Mouse (Mus musculus) layer of hippocampus, adult 11-12 months (tissue): Measurements from ENCODE around the gene Zfp652.

Source experiments
- DNase-seq: peaks from one replicate; pipeline ENCODE4 v3.0.0; 2022; ENCODE audit warnings: low spot score

Zfp652 gene

GRCm38 (mm10) chr11:95768244-95768643 is 55.8 kb downstream of the Zfp652 start:
- no peak for DNase-seq

- DNase-seq = no peak
Measured at GRCm38 (mm10) chr11:95769208-95769607, 56.7 kb downstream of the Zfp652 start.

DNA sequence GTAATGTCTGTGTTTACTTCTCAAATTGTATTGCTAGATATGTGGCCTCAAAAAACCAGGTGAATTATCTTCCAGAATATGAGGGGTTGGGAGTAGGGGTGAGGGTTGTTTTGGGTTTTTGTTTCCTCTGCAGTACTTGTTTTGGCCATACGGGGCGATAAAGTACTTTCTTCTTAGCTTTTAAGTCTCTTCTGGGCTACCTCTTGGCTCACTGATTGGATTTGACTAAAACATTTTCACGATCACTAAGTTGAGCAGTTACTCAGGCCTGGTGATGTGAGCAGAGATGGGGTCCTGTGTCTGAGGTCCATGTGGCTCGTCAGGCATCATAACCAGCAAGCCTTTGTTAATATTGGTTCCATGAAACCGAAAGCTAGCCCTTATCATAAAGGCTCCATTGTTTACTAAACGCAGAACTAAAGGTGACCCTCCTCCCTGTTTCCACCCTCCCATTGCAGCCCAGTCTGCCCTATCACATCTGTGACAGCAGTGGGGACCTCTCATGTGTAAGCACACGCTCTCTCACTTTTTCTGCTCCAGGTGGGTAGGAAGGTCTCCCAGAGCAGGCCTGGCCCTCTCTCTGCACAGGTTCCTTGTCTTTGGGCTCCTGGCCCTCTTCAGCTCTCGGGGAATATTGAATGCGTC is 58.4 kb downstream of the Zfp652 start:
- DNase-seq = no peak

DNA sequence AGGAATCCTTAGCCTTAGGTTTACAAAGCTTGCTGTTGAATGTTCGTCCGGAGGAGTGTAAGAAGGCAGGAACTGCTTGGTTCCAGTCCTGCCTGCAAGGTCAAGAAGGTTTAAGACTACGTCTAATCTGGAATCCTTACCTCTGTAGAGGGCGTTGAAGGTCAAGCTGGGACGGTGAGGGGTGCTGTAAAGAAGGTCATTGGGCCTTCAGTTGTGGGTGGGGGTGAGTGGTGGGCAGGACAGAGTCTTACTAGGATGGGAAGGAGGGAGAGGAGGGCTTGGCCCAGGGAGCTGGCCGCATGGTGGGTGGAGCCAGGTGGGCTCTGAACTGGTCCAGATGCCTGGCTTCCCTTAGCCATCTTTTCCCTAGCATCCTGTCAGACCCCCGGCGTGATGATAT is 59.2 kb downstream of the Zfp652 start:
- DNase-seq = no peak

GRCm38 (mm10) chr11:95773264-95773663 is 60.8 kb downstream of the Zfp652 start:
- DNase-seq = no peak

GRCm38 (mm10) chr11:95777323-95778297 is 65.1 kb downstream of the Zfp652 start:
- no peak for DNase-seq

GRCm38 (mm10) chr11:95778831-95779251 is 66.4 kb downstream of the Zfp652 start:
- DNase-seq = peak; percentile 17

DNA sequence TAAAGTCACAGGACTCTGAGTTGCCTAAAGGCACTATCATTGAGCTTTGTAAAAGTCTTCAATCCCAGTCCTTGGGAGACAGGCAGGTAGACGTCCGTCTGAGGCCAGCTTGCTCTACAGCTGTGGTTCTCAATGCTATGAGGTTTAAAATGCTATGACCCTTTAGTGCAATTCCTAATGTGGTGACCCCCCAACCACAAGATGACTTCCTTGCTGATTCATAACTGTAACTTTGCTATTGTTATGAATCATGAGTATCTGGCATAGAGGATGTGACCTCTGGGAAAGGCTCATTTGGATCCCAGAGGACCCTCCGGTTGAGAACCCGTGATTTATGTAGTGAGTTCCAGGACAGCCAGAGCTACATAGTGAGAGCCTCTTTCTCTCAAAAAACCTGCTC is 66.9 kb downstream of the Zfp652 start:
- DNase-seq = no peak

GRCm38 (mm10) chr11:95780480-95780879 is 68.0 kb downstream of the Zfp652 start:
- no peak for DNase-seq

- DNase-seq = no peak
Measured at GRCm38 (mm10) chr11:95781557-95781956, 69.1 kb downstream of the Zfp652 start.

DNA sequence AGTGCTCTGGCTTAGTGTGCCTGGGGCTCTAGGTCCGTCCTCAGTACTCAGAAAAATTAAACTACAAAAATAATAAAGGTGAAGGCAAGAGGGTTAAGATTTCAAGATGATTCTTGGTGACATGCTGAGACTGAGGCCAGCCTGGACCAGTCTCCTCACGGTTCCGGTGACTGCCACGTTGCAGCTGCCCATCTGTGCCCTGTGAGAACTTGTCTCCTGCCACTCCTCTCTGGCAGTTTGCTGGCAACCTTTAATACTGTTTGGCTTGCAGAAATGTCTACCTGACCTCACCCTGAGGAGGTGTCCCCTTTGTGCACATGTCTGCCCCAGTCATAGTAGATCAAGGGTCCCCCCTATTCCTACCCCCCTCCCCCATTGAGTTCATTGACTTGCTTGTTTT is 71.0 kb downstream of the Zfp652 start:
- no peak for DNase-seq

DNA sequence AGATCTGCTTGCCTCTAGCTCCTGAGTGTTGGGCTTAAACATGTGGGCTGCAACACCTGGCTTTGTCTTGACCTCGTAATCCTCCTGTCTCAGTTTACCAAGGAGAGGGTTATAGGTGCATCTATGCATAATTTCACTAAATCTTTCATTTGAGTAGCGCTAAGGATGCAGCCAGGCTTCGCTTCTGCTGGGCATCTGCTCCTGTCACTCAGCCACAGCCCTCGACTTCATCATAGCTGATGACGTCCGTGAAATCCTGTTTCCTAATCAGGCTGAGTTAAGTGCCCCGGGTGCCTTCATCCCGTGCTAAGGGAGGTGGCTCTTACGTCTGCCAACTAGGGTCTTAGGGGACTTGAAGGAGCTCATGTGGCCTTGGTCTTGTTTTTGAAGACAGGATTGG is 71.5 kb downstream of the Zfp652 start:
- no peak for DNase-seq

- DNase-seq = no peak
Measured at GRCm38 (mm10) chr11:95785675-95786074, 73.2 kb downstream of the Zfp652 start.

- DNase-seq = no peak
Measured at GRCm38 (mm10) chr11:95786511-95786910, 74.0 kb downstream of the Zfp652 start.

- DNase-seq = no peak
Measured at GRCm38 (mm10) chr11:95789451-95789891, 77.0 kb downstream of the Zfp652 start.

DNA sequence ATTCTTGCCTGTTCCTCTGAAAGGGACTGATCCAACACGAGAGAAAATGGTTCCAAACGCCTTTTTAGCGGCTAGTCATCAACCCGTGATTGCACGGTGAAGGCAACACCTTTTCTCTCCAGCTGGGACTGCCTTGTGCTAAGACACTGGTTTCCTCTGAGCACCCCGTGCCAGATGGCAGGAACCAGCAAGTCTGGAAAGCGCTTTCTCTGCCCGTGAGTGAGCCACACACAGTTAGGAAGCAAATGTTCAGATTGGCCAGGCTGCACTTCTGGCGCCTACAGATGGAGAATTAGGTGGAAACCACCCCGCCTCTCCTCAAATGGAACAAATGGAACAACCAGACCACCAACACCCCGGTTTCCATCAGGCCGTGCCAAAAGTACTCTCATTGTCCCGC is 79.3 kb downstream of the Zfp652 start:
- DNase-seq = peak; percentile 78

DNA sequence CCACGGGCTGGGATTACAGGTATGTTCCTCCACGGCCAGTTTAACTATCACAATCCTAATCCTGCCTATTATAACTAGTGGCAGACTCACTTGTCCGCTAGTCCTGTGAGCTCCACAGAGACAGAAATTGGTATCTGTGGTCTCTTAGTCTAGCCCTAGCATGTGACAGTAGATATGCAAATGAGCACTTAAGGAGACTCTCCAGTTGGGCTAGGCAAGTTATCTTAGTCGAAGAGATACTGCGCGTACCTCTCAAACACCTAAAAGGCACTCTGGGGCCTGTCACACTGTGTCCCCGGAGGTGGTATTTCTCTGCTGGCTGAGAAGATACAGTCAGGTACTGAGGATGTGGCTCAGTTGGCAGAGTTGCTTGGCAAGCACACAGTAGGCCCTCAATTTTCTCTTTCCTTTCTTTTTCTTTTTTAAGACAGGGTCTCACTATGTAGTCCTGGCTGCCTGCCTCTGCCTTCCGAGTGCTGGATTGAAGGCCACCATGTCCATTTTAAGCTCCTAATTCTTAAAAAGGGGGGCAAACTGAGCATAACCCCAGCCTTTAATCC is 80.6 kb downstream of the Zfp652 start:
- no peak for DNase-seq

DNA sequence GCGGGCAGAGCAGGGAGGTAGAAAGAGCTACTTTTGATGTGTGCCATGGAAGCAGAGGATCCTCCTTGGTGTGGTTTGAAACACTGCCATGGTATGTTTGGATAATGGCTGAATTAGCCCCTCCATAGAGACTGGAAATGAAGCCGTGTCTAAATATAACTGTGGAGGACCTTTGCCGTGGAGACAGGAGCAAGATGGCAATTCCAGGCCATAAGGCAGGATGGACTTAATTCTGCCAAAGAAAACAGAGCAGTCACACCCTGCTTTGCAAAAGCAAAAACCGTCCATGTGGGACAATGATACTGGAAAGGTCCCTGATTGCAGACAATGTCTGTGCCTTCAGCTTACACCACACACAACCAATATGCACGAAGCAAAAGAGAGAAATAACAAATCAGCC is 81.7 kb downstream of the Zfp652 start:
- DNase-seq = no peak

DNA sequence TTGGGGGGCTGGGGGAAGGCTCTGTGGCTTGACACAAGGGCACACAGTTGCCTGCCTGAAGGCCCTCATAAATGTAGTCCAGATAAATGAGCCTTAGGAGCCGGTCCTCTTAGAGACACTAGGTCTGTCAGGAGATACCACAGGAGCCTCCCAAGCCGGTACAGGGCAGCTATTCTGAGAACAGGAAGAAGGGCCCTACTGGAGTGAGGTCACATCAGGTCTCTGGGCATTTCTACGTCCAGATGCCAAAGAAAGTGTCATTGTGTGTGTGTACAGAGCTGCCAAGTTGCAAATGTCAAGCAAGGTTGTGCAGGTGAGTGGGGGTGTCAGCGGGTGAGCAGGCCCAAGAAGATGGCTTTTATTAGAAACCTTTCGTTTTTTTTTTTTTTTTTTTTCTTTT is 83.1 kb downstream of the Zfp652 start:
- DNase-seq = no peak

GRCm38 (mm10) chr11:95805010-95805409 is 92.5 kb downstream of the Zfp652 start:
- DNase-seq = no peak

DNA sequence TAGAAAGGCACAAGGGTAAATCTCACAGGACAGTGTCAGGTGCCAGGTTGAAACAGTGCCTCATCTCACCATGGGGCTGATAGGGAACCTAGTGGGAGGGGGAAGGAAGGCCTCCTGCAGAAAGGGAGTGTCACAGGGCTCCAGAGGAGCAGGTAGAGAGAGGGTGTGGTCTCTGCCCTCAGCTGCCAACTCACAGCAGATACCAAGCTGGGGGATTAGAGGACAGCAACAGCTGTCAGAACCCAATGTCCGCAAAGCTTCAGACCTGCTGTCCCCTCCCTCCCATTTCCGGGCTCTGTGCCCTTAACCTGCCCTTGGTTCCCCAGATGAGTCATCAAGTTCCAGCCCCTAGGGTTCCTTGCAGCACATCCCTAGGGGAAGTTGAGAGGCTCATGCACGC is 93.1 kb downstream of the Zfp652 start:
- DNase-seq = no peak

GRCm38 (mm10) chr11:95807884-95808283 is 95.4 kb downstream of the Zfp652 start:
- DNase-seq = no peak

DNA sequence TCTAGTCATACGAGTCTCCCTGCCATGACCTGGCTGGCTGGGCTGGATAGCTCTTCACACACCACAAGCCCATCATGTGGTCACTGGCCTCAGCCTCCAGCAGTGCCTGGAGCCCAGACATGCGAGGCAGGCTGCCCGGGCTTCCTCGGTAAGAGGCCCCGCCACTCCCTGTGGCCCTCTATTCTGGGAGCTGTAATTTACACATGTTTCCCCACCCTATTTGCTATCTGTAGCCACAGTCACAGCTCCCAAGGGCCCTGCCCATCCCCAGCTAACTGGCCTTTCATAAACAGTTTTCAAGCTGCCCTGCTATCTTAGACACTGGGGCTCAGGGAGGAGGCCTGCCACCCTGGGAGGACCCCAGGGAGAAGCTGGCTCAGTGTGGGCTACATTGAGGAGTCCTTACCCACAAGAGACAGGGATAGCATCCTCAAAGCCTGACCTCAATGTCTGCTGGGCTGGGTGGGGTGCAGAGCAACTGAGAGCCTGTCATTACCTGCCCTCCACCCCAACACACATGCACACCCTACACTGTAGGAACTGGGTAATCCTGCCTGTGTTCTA is 96.1 kb downstream of the Zfp652 start:
- DNase-seq = no peak
